Mouse (Mus musculus) neural tube, postnatal 0 days (tissue): ENCODE measurements around the gene Golga1. TPM values are rescaled to one million over a fixed set of nuclear protein-coding genes. Genes with fewer than 3 reads are reported as not detected.

ENCODE experiments used
- polyA plus RNA-seq: library from polyadenylated mRNA; unstranded; fragments of >200 nt; fragmentation: Nextera tagmentation; extraction: Ambion mirVana; gene quantifications from 2 replicates; pipeline ENCODE4 v1.2.1, GENCODE M21; 2015

The Golga1 gene
- polyA plus RNA-seq = 22.5 and 25.4 TPM in 2 replicates

GRCm38 (mm10) chr2:39065400-39065987, at the start of gene Golga1:
Gene Golga1 (minus strand): TSS chr2:39065541.

GRCm38 (mm10) chr2:39005574-39006079, 59.7 kb downstream of the Golga1 start, which contains the start of gene Rpl35:
Gene Rpl35 (minus strand): TSS chr2:39005624.

GRCm38 (mm10) chr2:39004880-39005435, 60.4 kb downstream of the Golga1 start, which contains the start of gene Arpc5l:
Gene Arpc5l (plus strand): TSS chr2:39005348.

GRCm38 (mm10) chr2:38997386-38998374, 67.7 kb downstream of the Golga1 start, which contains the start of gene Wdr38:
Gene Wdr38 (plus strand): TSS chr2:38997476.

Other genes starting within 250 kb of the Golga1 start
- 1.7 and 1.9 TPM in 2 replicates for gene Nr6a1, start 137.9 kb downstream of the Golga1 start, polyA plus RNA-seq
- 4.2 and 5.2 TPM in 2 replicates for gene Olfml2a, start 133.6 kb downstream of the Golga1 start, polyA plus RNA-seq
- 1.5 and 1.7 TPM in 2 replicates for gene Wdr38, start 68.1 kb downstream of the Golga1 start, polyA plus RNA-seq
- 169 and 177 TPM in 2 replicates for gene Arpc5l, start 60.2 kb downstream of the Golga1 start, polyA plus RNA-seq
- gene Rpl35, start 59.9 kb downstream of the Golga1 start, polyA plus RNA-seq = 492 and 615 TPM in 2 replicates
- gene Scai, start 125.2 kb upstream of the Golga1 start, polyA plus RNA-seq = 12.9 and 15.3 TPM in 2 replicates
- 47.2 and 56.9 TPM in 2 replicates for gene Ppp6c, start 160.9 kb upstream of the Golga1 start, polyA plus RNA-seq